Mouse (Mus musculus): ENCODE measurements around the gene Zfp459.
"Not testable (repeated sequence)": the region's sequence is repeated elsewhere in the genome, so short reads cannot be mapped to it uniquely, and the experiment has no call there.

The Zfp459 gene

DNA sequence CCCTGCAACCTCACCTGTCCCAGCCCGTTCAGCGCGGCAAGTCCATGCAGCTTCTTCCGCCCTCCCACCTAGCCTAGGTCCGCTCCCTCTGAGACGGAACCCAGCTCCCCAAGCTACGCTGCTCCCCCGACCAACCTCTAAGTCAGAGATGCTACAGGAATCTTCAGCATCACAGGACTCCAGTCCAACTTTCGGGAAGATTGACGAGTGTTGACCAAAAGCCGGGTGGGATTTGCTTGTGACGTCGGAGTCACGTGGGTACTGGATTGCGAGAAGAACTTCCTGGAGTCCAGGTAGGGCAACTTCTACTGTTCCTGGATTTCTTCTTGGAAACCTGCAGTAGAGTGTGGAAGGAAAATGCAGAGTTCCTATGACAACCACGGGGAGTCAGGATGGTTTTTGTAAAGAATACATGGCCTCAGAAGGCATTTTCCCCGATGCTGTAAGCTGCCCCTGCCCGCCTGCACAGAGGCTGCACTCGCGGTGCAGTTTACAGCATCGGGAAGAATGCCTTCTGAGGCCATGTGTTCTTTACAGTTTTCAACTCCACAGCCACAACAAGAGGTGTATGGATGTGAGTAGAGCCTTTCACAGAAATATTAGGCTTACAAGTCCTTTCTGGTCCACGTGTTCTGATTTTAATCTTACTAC, at the start of gene Zfp459:
Gene Zfp459, minus strand, starts transcription at position 212 of the 651 bp plus-strand sequence.
- peak; percentile 79 for DNase-seq (ENCODE audit: low spot score)

DNA sequence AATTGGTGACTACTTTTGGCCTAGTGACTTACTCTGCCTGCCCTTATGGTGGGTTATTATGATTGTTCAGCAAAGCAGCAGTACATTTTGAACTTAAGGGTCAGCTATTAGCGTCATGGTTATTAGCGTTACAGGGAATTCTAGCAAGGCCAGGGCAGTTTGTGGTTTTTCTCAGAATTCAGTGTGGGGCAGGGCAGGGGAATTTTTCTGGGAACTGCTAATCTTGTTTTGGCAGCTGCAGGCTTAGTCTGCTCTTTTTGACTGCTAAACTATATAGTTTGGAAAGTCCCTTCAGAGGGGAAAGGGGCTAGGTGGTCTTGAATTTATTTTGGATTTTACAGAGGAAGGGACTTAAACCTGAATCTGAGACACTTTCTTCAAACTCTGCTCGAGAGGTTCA, 48.1 kb upstream of the Zfp459 start:
- no peak for DNase-seq (ENCODE audit: low spot score)

DNA sequence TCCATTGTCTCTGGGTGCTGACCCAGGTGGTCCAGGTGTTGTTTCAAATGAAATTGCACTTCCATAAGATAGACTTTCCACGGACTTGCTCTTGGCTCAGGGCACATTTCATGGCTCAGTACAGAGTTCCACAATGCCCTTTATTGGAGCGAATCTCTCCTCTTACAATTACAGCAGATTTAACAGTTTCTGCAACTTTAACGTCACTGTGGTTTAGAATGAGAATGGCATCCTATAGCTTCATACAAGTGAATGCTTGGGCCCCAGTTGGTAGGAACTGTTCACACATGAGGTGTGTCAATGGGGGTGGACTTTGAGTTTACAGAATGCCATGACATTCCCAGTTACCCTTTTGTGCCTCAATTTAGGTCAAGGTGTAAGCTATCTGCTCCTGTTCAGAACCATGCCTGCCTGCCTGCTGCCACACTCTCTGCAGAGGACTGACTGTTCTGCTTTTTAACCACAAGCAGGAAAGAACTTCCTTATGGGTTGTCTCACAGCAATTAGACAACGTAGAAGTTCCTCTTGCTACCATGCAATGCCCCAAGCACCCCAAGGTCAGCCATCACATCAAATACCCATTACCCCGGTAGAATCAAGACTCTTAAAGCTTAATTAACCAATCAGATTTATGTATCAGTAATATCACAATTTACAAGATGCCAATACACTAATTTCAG, 42.4 kb upstream of the Zfp459 start:
- DNase-seq (ENCODE audit: low spot score) = not testable (repeated sequence)

DNA sequence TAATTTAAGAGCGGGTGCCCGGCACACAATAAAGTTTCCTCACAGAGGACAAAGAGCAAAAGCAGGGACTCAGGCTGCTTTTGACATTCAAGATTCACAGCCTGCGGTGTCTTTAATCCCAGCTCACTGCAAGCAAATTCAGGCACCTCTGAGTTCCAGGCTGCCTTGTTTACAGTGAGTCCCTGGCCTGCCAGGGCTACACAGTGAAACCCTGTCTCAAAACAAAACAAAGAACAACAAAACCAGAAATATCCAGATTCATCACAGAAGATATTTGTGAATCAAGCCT, 30.7 kb upstream of the Zfp459 start:
- no peak for DNase-seq (ENCODE audit: low spot score)

DNA sequence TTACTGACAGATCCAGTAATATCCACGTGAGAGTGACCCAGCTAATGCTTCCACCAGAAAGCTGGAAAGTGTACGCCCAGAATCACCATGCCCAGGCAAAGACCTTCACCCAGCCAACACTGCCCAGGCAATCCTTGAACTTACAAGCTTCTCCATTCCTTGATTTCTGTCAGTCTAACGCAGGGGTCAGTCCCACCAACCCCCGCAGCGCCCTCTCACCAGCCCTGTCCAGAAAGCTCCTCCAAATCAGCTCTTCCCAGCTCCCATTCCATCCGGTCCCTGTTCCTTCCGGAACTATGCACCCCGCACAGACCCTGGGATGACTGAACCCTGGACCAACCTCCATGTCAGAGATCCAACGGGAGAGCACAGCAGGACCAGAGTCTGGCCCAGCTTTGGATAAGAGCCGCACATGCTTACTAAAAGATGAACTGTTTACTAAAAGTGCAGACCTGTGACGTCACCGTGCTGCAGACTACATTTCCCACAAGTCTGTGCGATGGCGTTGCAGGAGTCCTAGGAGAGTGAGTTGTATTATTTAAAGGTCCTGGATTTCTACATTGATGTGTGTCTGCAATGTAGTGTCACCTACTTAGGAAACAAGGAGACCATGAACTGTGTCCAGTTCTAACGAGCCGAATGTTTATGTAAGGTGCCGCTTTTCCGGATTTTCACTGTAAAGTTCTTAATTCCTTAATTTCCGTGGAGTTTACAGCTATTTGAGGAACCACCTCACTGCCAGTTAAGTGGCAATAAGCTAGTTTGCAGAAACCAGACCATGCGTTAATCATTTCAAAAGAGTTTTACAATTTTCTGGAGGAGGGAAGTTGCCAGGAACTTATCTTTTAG, 30.2 kb upstream of the Zfp459 start, which contains the start of gene Zfp874a:
Gene Zfp874a, minus strand, starts transcription at position 453 of the 849 bp plus-strand sequence.
- DNase-seq (ENCODE audit: low spot score) = peak; percentile 86

DNA sequence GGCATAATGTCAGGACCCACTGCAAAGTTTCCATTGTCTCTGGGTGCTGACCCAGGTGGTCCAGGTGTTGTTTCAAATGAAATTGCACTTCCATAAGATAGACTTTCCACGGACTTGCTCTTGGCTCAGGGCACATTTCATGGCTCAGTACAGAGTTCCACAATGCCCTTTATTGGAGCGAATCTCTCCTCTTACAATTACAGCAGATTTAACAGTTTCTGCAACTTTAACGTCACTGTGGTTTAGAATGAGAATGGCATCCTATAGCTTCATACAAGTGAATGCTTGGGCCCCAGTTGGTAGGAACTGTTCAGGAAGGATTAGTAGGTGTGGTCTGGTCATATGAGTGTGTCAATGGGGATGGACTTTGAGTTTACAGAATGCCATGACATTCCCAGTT, 15.9 kb upstream of the Zfp459 start:
- not testable (repeated sequence) for DNase-seq (ENCODE audit: low spot score)

DNA sequence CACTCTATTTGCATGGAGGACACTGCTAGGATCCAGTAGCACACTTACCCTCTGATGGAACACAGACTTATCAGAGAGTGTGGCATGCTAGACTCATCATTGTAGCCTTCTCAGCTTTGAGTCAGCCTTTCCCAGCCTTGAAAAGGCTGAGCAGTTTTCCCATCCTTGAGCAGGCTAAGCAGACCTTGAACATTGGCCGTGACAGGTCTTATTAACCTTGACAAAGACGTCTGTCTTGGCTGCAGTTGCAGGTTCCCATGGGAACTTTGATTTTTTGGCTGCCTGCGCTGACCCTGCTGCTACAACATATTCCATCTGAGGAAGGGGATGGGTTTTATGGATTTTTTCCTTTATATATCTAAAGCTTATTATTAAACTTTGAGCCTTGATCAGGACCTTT, 6.9 kb upstream of the Zfp459 start:
- DNase-seq (ENCODE audit: low spot score) = no peak

DNA sequence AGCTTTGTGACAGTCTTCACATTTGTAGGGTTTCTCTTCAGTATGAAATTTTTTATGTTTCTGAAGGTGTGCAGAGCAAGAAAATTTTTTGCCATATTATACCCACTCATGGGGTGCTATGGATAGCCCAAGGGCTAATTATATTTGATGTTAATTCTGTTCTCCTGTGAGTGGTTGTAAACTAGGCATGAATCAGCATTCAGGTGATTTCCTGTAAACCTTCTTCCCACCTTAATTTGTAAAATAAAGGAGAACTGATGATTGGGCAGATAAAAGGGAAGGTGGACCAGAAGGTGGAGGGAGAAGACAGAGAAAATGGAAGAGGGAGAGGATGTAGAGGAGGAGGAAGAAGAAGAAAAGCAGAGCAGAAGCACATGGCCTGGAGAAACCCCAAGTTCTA, 4.5 kb upstream of the Zfp459 start:
- not testable (repeated sequence) for DNase-seq (ENCODE audit: low spot score)

DNA sequence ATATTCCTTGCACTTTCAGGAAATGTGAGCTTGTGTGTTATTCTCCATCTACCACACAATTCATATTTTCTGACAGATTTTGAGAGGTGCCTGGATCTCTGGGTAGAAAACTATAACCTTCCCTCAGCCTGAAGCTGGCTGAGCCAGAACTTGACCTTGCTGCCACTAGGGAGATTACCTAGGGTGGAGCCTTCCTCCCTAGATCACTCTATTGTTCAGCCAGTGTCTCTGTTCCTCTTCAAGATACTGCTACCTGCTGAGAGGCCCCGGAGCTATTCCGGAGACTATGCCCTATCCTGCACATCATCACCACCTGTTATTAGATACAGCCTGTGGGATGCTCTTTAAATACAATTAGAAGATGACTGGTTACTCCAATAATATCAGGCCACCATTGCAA, 1.3 kb upstream of the Zfp459 start:
- not testable (repeated sequence) for DNase-seq (ENCODE audit: low spot score)

DNA sequence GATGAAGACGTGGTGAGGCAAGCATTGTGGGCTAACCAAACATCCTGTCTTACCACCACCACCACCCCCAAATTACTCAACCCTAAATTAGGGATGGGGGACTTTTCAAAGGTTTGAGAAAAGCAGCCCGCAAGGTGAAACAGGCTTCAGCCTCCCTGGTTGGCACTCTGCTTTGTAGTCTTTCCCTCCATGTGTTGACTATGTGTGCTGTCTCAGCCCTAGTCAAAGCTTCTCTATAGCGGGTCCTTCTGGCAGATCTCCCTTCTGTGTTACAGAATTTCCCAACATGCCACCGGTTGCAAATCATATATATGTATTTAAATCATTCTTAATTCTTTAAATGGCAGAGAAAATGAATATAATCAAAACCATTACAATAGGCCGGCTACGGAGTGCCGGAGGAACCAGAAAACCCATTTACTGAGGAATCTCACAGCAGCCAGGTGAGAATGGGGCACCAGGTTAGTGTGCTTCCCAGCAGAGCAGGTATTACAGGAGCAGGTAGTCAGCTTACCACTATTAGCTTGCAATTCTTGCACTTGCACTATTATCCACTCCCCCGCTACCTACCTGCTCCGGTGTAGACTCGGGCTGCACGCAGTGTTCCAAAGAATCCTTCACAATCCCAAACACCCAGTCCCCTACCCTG, 536 bp downstream of the Zfp459 start:
- DNase-seq (ENCODE audit: low spot score) = no peak

DNA sequence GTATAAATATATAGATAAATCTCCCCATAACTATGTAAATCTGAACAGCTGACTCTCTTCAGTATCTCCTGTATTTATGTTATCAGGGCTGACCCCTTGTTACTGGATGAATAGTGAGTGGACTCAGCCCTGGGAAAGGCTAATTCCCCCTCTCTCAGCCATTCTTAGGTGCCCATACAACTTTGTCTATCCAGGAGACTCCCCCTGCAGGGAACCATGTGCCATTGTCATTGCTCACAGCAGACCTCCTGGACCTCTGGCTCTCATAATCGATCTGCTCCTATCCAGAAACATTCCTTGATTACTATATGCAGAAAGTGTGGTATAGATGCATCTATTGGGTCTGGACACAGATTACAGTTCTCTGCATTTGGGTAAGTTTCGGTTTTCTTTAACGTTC, 4.4 kb downstream of the Zfp459 start:
- DNase-seq (ENCODE audit: low spot score) = no peak

DNA sequence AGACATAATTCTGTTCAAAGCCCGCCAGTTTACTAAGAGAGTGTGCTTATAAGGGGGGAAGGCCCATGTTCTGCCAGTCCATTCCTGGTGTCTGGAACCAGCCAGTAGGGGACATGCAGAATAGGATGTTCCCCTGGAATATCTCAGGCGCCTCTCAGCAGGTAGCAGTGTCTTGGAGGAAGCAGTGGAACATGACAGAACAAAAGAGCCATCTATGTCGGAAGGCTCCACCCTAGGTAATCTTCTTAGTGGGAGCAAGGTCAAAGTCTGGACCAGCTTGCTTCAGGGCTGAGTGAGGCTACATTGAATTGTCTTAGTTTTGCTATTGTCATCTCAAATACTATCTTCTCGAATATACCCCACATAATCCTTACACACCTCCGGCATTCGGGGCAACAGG, 5.5 kb downstream of the Zfp459 start:
- no peak for DNase-seq (ENCODE audit: low spot score)

DNA sequence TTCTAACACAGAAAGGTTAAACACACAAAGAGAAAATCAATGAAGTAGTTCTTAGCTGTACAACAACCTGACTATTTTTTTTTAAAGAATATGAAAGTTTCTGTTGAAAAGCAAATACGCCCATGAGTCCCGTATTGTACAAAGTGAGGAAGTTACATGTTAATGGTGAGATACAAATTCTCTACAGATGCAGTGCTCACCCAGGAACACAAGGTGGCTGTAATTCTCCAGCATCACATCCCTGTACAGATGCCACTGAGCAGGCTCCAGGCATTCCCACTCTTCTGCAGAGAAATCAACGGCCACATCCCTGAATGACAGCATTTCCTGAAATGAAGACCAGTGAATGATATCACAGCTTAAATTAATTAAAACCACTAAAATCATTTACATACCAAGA, 7.6 kb downstream of the Zfp459 start:
- DNase-seq (ENCODE audit: low spot score) = not testable (repeated sequence)

DNA sequence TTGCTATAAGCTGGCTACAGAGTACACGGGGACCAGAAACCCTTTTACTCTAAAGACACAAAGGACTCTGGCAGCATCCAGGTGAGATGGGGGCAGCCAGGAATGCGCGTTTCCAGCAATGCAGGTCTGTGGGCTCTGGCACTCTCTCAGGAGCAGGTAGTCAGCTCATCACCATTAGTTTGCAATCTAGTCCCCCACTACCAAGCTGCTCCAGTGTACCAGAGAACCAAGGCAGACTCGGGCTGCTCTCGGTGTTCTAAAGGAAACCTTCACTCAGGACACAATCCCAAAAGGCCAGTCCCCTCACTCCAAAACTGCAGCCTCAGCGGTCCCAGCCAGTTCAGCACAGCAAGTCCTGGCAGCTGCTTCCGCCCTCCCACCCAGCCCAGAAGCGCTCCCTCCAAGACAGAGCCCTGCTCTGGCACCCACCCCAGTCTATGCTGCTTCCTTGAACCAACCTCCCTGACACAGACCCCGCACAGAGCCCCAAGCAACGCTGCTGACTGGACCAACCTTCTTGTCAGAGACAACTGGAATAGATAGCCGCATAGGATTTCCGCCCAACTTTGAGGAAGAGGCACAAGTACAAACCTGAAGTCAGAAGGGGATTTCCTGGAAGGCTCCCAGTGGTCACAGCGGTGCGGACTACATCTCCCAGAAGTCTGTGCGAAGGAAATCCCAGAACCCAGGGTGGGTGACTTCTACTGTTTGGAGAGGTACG, 21.9 kb downstream of the Zfp459 start, which contains the start of gene Zfp429:
Gene Zfp429, minus strand, starts transcription at position 637 of the 721 bp plus-strand sequence.
- DNase-seq (ENCODE audit: low spot score) = peak; percentile 83

DNA sequence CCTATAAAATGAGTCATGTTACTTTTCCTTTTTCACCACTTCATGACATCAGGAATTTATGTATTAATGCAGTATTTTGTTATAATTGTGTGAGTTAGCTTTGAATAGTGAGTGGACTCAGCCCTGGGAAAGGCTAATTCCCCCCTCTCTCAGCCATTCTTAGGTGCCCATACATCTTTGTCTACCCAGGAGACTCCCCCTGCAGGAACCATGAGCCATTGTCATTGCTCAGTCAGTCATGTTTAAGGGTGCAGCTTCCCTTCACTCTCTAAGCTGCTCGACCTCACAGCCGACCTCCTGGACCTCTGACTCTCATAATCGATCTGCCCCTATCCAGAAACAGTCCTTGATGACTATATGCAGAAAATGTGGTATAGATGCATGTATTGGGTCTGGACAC, 45.0 kb downstream of the Zfp459 start:
- DNase-seq (ENCODE audit: low spot score) = not testable (repeated sequence)

DNA sequence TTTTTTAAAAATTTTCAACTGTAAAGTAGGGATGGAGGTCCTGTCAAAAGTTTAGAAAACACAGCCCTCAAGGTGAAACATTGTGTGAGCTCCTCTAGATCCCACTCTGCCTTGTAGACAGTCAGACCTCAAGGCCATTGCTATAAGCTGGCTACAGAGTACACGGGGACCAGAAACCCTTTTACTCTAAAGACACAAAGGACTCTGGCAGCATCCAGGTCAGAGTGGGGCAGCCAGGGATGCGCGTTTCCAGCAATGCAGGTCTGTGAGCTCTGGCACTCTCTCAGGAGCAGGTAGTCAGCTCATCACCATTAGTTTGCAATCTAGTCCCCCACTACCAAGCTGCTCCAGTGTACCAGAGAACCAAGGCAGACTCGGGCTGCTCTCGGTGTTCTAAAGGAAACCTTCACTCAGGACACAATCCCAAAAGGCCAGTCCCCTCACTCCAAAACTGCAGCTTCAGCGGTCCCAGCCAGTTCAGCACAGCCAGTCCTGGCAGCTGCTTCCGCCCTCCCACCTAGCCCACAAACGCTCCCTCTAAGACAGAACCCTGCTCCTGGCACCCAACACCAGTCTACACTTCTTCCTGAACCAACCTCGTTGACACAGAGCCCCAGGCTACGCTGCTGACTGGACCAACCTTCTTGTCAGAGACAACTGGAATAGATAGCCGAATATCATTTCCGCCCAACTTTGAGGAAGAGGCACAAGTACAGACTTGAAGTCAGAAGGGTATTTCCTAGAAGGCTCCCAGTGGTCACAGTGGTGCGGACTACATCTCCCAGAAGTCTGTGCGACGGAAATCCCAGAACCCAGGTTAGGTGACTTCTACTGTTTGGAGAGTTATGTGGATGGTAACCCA, 45.9 kb downstream of the Zfp459 start, which contains the start of the genes Gm28041 and Zfp456:
Gene Gm28041, minus strand, starts transcription at position 684 of the 862 bp plus-strand sequence.
Gene Zfp456, minus strand, starts transcription at position 761 of the 862 bp plus-strand sequence.
- DNase-seq (ENCODE audit: low spot score) = peak; percentile 83

DNA sequence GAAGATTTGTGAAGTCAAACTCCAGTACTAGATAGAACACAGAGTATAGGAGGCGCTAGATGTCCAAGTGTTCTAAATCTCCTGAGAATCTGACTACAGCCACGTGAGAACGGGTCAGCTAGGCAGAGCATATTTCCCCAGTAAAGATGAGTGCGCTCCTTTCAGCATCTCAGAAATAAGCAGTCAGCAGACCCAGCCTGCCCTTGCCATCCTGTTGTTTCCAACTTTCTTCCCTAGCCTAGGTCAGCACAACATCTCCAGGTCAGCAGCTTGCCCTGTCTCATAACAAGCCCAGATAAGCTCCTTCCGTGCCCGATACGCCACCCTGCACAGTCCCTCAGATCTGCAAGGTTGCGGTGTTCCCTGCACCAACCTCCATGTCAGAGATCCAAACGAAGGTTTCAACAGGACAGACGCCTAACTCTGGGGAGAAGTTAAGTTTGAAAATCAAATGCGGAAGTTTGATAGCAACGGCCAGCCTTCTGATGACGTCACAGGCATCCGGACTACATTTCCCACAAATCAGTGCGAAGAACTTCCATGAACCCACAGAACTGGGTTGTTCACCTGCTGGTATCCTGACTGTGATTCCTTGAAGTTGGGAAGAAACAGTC, 61.0 kb downstream of the Zfp459 start, which contains the start of the genes Gm28044 and Zfp953:
Gene Gm28044, minus strand, starts transcription at position 406 of the 614 bp plus-strand sequence.
Gene Zfp953, minus strand, starts transcription at position 475 of the 614 bp plus-strand sequence.
- peak; percentile 87 for DNase-seq (ENCODE audit: low spot score)
